Mouse (Mus musculus): ENCODE data around the gene Pacsin1. TPM values are rescaled to one million over a fixed set of nuclear protein-coding genes. Genes with fewer than 3 reads are reported as not detected.

Gene Pacsin1
- polyA plus RNA-seq, 1 experiment from 2014 or later = 0.39 TPM

DNA sequence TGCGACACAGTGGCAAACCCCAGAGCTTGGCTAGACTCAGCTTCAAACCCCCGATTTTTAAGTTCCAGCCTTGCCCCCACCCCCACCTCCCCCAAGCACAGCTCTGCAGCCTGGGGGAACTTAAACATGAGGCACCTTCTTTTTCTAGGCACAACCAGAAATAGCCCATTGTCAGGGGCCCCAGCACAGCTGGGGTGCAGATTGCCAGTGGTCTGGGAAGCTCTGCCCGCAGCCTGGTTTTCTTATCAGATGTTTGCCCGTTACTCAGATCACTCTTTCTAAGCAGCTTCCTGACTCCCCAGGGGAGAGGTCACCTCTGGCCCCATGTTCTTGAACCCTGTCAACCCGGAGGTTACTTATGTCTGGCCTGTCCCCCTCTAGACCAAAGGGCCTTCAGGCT, 1.1 kb downstream of the Pacsin1 start:
- Histone ChIP-seq H3K9ac (no peak overlapping the region), H3K4me3 (ENCODE audit: low read depth, low read length) (no peak overlapping the region)

DNA sequence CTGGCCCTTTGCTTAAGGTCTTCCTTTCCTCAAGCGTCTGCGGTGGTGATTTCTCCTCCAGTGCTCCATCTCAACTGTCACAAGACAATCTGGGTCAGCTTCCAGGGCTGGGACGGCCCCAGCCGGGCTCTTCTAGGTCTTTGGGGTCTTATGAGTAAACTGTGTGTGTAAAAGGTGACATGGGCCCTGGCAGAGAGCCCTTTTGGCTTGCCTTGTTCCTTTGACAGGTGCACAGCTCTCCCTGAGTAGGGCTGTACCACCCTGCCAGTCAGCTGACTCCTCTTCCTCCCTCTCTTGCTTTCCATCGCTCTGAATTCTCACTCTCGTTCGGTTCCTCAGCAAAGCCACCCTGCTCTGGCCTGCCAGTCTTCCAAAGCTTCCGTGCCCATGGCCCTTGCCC, 1.8 kb downstream of the Pacsin1 start:
- no peak overlapping the region for H3K4me2 ChIP-seq
- no peaks in the 10 kb centered on the region for H3K9me3 ChIP-seq (ENCODE audit: low read depth, low read length)
- H3K27ac ChIP-seq (ENCODE audit: low read depth) = no peak overlapping the region
- WGBS = 60% methylated on average over 8 of the region's 8 CpGs
- TF ChIP-seq CTCF (IDR thresholded peaks at IDR 0.05; ENCODE audit: low read depth) = no peak
- DNase-seq (no peak), ATAC-seq (ENCODE audit: insufficient read depth) (no peak)
- no peaks in the 10 kb centered on the region for H3K36me3 ChIP-seq (ENCODE audit: insufficient read depth)
- H3K4me3 ChIP-seq (ENCODE audit: low read depth, low read length) = no peak overlapping the region
- H3K27me3 ChIP-seq (ENCODE audit: insufficient read depth, low read length) = peaks cover 31% of the 10 kb centered on the region
- no peaks in the 10 kb centered on the region for H3K4me1 ChIP-seq (ENCODE audit: insufficient read depth)
- H3K9ac ChIP-seq = no peak overlapping the region

More for the DNA sequence above, 1.1 kb downstream of the Pacsin1 start:
- ATAC-seq (ENCODE audit: insufficient read depth) (no peak), DNase-seq (no peak)
- H3K9me3 ChIP-seq (ENCODE audit: low read depth, low read length) = no peaks in the 10 kb centered on the region
- peaks cover 31% of the 10 kb centered on the region for H3K27me3 ChIP-seq (ENCODE audit: insufficient read depth, low read length)
- no peaks in the 10 kb centered on the region for H3K4me1 ChIP-seq (ENCODE audit: insufficient read depth)
- H3K36me3 ChIP-seq (ENCODE audit: insufficient read depth) = no peaks in the 10 kb centered on the region
- no peak for TF ChIP-seq CTCF (IDR thresholded peaks at IDR 0.05; ENCODE audit: low read depth)
- H3K27ac ChIP-seq (ENCODE audit: low read depth) = no peak overlapping the region
- H3K4me2 ChIP-seq = no peak overlapping the region
- WGBS = 5% methylated on average over 5 of the region's 5 CpGs

DNA sequence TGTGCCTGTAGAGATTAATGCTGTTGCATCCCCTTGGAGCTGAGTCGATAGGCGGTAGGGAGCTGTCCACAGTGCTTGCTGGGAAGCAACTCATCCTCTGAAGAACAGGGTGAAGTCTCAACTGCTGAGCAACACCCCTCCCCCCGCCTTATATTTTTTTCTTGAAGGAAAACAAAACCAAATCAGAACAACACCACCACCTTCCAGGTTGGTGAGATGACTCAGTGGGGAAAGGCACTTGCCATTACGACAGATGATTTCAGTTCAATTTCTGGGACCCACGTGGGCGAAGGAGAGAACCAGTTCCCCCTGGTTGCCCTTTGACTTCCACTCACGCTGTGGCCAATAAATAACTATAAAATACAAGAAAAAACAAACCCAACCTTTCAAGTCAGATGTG, 3.5 kb downstream of the Pacsin1 start:
- TF ChIP-seq CTCF (IDR thresholded peaks at IDR 0.05; ENCODE audit: low read depth) = no peak
- no peak overlapping the region for H3K4me3 ChIP-seq (ENCODE audit: low read depth, low read length)
- H3K9me3 ChIP-seq (ENCODE audit: low read depth, low read length) = no peaks in the 10 kb centered on the region
- no peaks in the 10 kb centered on the region for H3K36me3 ChIP-seq (ENCODE audit: insufficient read depth)
- no peak overlapping the region for H3K9ac ChIP-seq
- H3K27ac ChIP-seq (ENCODE audit: low read depth) = no peak overlapping the region
- ATAC-seq (ENCODE audit: insufficient read depth) (no peak), DNase-seq (no peak)
- 60% methylated on average over 7 of the region's 7 CpGs for WGBS
- H3K4me2 ChIP-seq = no peak overlapping the region
- no peaks in the 10 kb centered on the region for H3K4me1 ChIP-seq (ENCODE audit: insufficient read depth)
- H3K27me3 ChIP-seq (ENCODE audit: insufficient read depth, low read length) = peaks cover 31% of the 10 kb centered on the region

DNA sequence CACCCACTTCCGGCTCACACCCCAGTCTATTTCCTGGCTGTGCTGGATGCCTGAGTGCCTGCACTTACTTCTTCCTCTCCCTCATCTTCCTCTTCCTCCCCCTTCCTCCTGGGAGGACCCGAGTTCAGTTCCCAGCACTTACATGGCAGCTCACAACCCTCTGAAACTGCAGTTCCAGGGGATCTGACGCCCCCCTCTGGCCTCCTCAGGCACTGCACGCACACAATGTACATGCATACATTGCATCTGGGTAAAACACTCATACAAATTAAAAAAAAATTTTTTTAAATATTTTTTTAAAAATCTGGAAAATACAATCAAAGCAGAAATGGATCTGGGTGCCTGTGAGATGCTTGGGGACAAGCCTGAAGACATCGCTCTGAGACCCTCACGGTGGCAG, 16.4 kb downstream of the Pacsin1 start:
- Histone ChIP-seq H3K4me3 (ENCODE audit: low read depth, low read length) (no peak overlapping the region), H3K27ac (ENCODE audit: low read depth) (no peak overlapping the region), H3K4me1 (ENCODE audit: insufficient read depth) (no peaks in the 10 kb centered on the region), H3K9me3 (ENCODE audit: low read depth, low read length) (no peaks in the 10 kb centered on the region), H3K4me2 (no peak overlapping the region), H3K9ac (no peak overlapping the region), H3K27me3 (ENCODE audit: insufficient read depth, low read length) (no peaks in the 10 kb centered on the region), H3K36me3 (ENCODE audit: insufficient read depth) (no peaks in the 10 kb centered on the region)
- TF ChIP-seq CTCF (IDR thresholded peaks at IDR 0.05; ENCODE audit: low read depth) = peak; percentile 30; the same call in 1 of the 2 replicates
- DNase-seq = no peak
- 79% methylated on average over 6 of the region's 6 CpGs for WGBS
- no peak for ATAC-seq (ENCODE audit: insufficient read depth)

DNA sequence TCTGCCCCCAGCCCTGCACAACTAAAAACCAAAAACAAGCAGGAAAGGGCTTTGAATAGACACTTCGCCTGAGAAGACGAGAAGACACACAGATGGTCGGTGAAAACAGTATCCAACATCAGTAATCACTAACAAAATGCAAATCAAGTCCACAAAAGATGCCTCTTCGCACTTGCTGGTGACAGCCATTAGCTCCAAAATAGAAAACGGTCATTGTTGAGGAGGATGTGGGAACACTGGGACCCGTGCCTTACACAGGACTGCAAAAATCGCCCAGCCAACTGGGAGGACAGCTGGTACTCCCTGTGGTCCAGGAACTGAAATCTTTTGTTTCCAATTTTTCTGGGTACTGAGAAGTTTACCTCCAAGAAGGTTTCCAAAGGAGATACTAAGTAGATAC, 18.6 kb downstream of the Pacsin1 start:
- WGBS = 84% methylated on average over 7 of the region's 7 CpGs
- Histone ChIP-seq H3K9me3 (ENCODE audit: low read depth, low read length) (no peaks in the 10 kb centered on the region), H3K36me3 (ENCODE audit: insufficient read depth) (no peaks in the 10 kb centered on the region), H3K4me2 (no peak overlapping the region), H3K27ac (ENCODE audit: low read depth) (no peak overlapping the region), H3K4me3 (ENCODE audit: low read depth, low read length) (no peak overlapping the region), H3K4me1 (ENCODE audit: insufficient read depth) (no peaks in the 10 kb centered on the region), H3K9ac (no peak overlapping the region), H3K27me3 (ENCODE audit: insufficient read depth, low read length) (no peaks in the 10 kb centered on the region)
- no peak for TF ChIP-seq CTCF (IDR thresholded peaks at IDR 0.05; ENCODE audit: low read depth)
- ATAC-seq (ENCODE audit: insufficient read depth) (no peak), DNase-seq (no peak)

DNA sequence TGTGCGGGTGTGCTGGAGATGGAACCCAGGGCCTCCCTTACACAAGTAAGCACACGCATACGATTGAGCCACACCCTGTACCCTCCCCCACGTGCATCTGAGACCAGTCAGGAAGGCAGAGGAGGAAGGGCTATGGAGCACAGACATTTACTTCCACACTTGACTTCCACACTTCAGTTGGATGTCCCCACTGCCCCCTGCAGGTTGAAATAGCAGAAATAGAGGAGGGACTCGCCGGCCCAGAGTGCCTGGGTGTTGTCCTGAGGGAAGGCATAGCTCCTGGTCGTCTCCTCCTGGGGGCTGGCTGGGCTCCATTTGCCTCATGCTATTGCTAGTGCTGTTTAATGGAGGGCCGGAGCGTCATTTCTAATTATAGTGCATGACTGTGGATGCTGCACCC, 20.1 kb downstream of the Pacsin1 start:
- Histone ChIP-seq H3K36me3 (ENCODE audit: insufficient read depth) (no peaks in the 10 kb centered on the region), H3K4me1 (ENCODE audit: insufficient read depth) (no peaks in the 10 kb centered on the region), H3K27ac (ENCODE audit: low read depth) (no peak overlapping the region), H3K9ac (no peak overlapping the region), H3K9me3 (ENCODE audit: low read depth, low read length) (no peaks in the 10 kb centered on the region), H3K4me3 (ENCODE audit: low read depth, low read length) (no peak overlapping the region), H3K4me2 (no peak overlapping the region), H3K27me3 (ENCODE audit: insufficient read depth, low read length) (no peaks in the 10 kb centered on the region)
- TF ChIP-seq CTCF (IDR thresholded peaks at IDR 0.05; ENCODE audit: low read depth) = 0 out of 2 replicates have a peak, but pooled peaks have one; percentile 26
- DNase-seq (peak; percentile 24), ATAC-seq (ENCODE audit: insufficient read depth) (no peak)
- WGBS = 57% methylated on average over 9 of the region's 9 CpGs

DNA sequence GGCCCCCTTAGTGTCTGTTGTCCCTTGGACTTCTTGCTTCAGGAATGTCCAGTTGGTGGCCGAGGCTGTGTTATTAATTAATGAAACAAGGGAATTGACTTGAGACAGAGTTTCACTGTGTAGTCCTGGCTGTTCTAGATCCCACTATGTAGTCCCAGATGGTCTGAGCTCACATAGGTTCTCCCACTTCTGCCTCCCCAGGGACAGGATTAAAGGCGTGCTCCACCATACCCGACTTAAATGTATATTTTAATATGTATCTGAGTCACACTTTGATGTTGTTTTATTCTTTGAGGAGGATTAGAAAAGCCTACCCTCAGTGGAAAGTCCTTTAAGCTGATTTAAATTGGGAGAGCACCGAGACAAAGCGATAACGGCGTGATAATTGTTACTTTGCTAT, 21.0 kb downstream of the Pacsin1 start:
- 49% methylated on average over 7 of the region's 7 CpGs for WGBS
- H3K9ac ChIP-seq = no peak overlapping the region
- no peak for ATAC-seq (ENCODE audit: insufficient read depth)

DNA sequence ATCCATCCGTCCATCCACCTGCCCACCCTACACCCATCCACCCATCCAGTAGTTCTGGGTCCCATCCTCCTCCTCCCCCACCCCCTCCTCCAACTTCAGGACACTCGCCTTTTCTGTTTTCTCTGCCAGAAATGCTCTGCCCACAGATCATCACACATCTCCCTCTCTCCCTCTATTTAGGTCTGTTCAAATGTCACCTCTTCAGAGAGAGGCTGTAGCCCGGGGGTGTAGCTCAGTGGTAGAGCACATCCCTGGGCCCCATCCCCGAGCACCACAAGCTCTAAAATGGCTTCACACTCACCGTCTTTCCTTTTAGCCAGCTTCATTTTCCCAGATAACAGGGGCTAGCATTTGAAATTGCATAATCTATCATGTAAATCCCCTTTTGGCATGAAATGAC, 22.4 kb downstream of the Pacsin1 start:
- Histone ChIP-seq H3K4me3 (ENCODE audit: low read depth, low read length) (no peak overlapping the region), H3K9ac (no peak overlapping the region), H3K27ac (ENCODE audit: low read depth) (no peak overlapping the region), H3K36me3 (ENCODE audit: insufficient read depth) (no peaks in the 10 kb centered on the region), H3K4me2 (no peak overlapping the region), H3K27me3 (ENCODE audit: insufficient read depth, low read length) (no peaks in the 10 kb centered on the region), H3K9me3 (ENCODE audit: low read depth, low read length) (no peaks in the 10 kb centered on the region), H3K4me1 (ENCODE audit: insufficient read depth) (no peaks in the 10 kb centered on the region)
- no peak for ATAC-seq (ENCODE audit: insufficient read depth)
- 60% methylated on average over 5 of the region's 5 CpGs for WGBS
- TF ChIP-seq CTCF (IDR thresholded peaks at IDR 0.05; ENCODE audit: low read depth) = no peak
- no peak for DNase-seq

More for the DNA sequence above, 21.0 kb downstream of the Pacsin1 start:
- Histone ChIP-seq H3K9me3 (ENCODE audit: low read depth, low read length) (no peaks in the 10 kb centered on the region), H3K4me2 (no peak overlapping the region), H3K4me3 (ENCODE audit: low read depth, low read length) (no peak overlapping the region), H3K27ac (ENCODE audit: low read depth) (no peak overlapping the region), H3K27me3 (ENCODE audit: insufficient read depth, low read length) (no peaks in the 10 kb centered on the region), H3K4me1 (ENCODE audit: insufficient read depth) (no peaks in the 10 kb centered on the region), H3K36me3 (ENCODE audit: insufficient read depth) (no peaks in the 10 kb centered on the region)
- DNase-seq = no peak
- TF ChIP-seq CTCF (IDR thresholded peaks at IDR 0.05; ENCODE audit: low read depth) = no peak
